Mouse (Mus musculus): Measurements from ENCODE around the gene Pitpnm3.

The Pitpnm3 gene

DNA sequence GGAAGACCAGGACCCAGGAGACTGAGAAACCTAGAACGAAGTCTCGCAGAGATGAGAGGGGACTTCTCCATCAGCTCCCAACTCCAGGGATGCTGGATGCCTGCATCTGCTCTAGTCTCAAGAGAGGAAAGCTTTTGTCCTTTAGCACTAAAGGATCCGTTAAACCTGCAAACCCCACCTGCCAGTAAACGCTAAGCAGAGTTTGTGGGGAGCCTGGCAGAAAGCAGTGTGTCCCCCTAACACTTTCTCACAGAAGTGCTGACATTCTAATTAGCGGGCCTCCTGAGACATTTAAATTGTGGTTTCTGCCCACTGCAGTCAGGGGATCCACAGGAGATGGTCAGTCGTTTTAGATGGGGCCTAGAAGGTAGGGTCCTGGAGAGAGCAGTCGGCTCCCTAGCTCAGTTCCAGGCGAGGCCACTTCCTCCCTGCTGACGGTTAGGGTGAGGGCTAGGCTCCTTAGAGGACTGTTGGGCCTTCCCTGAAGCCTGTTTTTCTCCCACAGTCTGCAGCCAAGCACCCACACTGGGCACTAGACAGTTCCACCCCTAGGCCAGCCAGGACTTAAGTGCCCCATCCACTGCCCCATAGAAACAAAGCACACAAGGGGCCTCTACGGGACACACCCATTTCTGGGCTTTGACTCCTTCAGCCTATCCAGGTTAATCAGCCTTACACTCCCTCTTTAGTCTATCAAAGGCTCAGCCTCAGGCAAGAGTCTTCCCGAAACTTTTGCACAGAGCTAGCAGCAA, 829 bp upstream of the Pitpnm3 start:
- DNase-seq (ENCODE audit: low spot score in 2 of 2) = no peak

DNA sequence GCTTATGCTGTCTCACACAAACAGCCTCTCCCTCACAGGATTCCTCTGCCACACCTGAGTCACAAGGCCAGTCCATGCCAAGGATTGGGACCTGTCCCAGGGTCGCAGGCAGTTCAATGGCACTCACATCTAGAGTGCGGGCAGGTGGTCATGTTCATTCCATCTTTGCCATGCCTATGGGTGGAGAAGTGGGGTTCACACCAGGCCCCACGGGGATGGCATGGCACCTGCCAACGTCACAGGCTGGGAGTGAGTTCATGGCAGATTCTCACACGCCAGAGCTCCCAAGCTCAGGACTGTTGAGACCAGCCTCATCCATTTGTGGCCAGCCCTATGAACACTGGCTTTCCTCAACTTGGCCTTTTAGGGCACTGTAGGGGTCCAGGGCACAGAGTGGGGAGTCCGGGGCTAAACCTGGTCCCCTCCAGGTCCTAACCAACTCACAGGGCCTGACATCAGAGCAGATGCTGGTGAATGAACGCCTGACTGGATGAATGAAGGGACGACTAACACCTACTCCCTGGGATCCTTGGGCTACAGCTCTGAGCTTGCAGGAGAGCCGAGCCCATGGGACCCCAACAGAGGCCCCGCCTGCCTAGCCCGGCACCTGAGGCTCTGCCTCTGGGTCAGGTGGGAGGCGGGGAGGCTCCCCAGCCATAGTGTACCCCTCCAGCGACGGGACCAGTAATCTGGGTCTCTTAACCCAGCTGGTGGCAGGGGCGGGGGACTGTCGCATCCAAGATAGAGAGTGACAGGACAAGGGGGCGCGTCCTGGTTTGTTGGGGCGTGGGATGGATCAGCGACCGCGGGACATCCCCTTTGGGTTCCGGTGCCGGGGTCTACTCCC, 819 bp downstream of the Pitpnm3 start:
- DNase-seq (ENCODE audit: low spot score in 2 of 2) = no peak

DNA sequence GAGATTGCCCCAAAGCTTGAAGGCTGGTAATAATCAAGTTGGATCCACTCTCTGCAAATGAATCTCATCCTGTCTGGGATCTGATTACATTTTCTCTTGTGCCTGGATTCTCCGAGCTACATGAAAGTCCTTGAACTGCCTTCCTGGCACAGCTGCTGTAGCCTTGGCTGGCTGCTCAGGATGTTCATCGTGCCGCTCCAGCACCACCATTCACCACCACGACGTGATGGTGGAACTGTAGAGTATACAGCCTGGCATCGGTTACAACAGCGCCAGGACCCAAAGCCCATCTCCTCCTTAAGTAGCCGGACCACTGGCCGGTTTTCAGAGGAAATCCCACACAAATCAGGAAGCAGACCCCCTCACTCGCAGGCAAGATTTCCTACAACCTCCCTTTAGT, 2.5 kb downstream of the Pitpnm3 start:
- no peak for DNase-seq (ENCODE audit: low spot score in 2 of 2)

DNA sequence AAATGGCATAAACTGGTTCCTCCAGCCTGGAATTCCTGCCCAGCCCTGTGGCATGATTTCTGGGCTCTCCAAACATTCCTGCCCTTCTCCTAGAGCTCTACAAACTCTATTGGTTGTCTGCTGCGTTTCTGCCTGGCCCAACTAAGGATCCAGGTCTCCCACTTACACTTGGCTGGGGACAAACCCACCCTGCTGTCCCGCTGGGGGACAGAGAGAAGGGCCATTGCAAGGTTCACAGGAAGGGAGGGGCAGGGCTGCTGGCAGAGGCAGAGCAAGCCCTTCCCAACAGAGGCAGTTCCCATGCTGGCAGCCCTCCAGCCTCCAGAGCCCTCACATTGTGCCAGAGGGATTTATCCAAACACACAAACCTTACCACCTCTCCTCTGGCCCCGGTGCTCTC, 3.3 kb downstream of the Pitpnm3 start:
- DNase-seq (ENCODE audit: low spot score in 2 of 2) = no peak

DNA sequence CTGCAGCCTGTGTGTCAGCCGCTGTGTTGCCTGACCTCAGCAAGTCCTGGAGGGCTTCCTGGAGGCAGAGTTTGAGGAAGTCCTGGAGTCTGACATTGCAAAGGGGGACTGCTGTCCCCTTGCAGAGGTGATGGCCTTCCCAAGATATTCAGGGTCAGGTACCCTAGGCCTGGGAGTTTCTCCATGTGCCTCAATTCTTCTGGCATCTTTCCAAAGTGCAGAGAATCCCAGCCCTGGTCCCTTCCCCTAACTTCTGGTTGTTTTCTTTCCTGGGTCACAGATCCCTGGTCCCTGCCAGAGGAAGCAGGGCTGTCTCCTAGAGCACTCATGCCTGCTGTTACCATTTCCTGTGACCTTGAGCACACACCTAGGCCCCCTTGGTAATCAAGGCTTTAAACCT, 3.9 kb downstream of the Pitpnm3 start:
- no peak for DNase-seq (ENCODE audit: low spot score in 2 of 2)

DNA sequence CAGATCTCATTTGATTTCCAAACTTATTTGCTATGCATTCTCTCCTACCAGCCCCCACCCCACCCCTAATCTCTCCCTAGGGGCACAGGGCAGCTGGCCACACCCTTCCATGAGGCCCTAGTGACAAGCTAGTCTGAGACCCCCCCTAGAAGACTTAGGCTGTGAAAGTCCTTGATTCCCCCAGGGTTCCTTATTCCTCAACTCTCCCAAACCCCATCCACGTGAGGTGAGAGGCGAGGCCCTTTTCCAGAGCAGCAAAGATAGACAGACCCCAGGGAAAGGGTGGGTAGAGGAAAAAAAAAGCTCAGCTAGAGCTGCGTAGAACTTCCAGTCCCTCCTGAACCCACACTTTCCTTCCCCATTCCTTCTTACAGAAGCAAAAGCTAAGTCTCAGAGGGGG, 4.7 kb downstream of the Pitpnm3 start:
- no peak for DNase-seq (ENCODE audit: low spot score in 2 of 2)

DNA sequence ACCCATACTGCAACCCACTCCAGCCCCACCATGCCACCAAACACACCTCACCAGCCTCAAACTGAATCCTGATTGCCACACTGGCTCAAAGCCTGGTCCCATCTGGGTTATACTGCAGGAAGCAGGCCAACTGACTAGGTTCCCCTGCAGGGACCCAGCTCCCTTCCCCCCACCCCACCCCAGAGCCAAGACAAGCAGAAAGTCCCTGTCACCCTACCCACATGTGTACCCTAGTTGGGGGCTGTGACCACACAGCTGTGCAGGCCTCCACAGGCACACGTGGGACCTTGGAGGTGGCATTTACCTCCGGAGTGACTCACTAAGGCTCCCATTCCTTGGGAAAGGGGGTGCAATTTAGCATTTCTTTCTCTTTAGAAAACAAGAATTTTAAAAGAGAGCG, 5.1 kb downstream of the Pitpnm3 start:
- no peak for DNase-seq (ENCODE audit: low spot score in 2 of 2)

DNA sequence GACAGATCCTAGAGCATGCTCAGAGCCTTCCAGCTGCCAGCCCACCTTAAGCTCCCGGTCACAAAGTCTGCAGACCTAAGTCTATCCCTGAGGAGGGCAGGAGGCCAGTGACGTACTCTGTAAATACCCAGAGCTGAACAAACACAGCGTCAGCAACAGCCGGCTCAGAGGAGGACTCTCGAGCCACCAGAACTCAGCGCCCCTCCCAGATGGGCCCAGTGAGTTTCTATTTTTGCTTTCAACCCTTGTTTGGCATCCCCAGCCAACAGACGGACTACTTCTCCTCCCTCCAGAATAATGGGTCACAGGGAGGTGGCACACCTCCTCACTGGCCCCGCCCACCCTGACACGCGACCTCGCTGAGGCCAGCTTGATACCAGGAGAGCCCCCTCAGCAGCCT, 5.6 kb downstream of the Pitpnm3 start:
- DNase-seq (ENCODE audit: low spot score in 2 of 2) = no peak

DNA sequence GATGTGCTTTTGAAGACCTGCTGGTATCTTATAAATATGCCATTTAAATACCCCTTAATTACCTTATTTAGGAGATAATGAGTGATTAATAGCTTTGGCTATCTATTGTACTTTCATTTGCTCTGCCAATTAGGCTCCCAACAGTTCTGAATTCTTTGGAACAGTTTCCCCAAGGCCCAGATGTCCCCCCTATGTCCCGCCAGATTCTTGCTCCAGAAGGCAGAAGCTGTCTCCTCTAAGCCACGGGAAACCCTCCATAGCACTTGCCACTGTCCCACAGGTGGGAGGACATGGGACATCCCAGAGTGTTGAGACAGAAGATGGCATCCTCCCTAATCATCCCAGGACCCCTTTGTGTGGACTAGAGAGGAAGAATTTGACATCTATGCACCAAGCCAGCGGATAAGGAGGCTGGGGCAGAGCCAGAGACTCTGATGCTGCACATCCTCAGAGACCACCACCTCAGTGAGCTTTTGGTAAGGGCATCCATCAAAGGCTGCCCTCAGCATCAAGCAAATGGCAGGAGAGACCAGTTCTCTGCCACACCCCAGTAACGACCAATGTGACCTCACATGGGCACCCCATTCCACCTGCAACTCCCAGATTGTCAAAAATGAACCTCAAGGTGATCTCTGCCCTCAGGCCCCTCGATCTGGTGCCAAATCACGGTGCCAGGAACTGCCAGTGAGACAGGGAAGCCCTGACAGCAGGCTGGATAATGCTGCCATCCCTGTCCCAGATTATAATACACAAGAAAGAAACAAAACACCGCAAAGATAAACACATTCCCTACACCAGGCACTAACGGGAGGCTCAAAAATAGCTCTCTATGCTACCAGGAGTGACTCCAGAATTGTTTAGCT, 6.3 kb downstream of the Pitpnm3 start:
- DNase-seq (ENCODE audit: low spot score in 2 of 2) = no peak

DNA sequence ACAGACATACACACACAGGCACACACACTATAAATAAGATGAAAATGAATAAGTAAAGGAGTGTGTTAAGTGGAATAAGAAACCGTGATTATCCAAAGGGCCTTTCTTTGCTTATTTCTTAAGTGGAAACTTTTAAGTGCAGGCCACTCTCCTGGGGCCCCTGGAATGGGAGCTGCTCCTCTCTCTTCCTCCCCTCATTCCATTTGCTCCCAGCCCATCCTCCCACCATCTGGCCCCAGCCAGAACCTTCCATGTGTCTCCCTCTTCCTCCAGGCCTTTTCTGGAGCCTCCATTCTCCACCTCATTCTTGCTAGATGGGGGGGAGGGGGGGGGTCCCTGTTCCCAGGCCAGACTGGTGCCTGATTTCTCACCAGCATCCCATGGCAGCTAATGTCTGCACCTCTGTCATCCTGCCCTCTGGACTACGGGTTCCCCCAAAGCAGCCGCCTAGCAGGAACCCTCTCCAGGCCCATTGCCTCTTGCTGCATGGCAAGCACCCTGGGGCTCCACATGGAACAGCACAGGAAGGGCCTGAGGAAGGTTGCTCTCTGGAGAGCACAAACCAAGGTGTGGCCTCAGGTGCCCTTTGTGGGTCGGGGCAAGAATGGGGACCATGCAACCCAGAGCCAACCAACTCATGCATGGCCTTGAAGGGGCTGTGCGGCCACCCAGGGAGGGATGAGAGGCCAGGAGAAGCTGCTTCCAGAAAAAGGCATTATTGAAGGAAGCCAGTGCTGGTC, 8.0 kb downstream of the Pitpnm3 start:
- no peak for DNase-seq (ENCODE audit: low spot score in 2 of 2)

DNA sequence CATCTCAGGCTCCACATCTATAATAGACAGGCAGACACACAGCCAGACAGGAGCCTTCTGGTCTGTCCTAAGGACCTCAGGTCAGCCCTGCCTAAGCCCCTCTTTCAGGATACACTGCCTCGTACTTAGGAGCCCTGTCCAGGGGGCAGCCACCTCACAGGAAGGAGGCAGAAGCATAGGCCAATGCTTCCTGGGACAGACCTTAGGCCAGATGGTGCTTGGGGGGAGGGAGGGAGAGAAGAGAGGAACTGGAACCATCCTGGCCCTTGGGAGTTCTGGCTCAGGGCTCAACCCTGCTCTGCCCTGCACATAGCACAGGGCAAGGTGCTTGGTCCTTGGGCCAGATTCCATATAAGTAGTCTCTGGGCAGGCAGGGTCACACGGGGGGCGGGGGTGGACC, 9.8 kb downstream of the Pitpnm3 start:
- DNase-seq (ENCODE audit: low spot score in 2 of 2) = no peak

DNA sequence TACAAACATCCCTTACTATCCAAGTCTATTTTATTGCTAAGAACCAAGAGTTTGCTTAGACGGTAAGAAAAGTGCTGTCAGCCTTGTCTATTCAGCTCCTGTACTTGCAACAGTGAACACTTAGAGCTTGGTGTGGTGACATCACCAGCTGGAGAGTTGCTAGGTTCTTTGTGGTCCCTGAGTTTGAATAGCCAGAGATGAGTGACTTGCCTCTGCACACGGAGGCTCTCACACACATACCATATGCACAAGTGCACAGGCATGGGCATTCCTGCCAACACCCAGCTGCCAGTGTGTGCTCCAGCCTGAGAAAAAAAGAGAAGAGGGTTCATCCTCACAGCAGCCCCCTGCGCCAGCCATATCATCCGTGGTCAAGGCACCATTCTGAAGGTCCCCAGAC, 12.0 kb downstream of the Pitpnm3 start:
- DNase-seq (ENCODE audit: low spot score in 2 of 2) = no peak

DNA sequence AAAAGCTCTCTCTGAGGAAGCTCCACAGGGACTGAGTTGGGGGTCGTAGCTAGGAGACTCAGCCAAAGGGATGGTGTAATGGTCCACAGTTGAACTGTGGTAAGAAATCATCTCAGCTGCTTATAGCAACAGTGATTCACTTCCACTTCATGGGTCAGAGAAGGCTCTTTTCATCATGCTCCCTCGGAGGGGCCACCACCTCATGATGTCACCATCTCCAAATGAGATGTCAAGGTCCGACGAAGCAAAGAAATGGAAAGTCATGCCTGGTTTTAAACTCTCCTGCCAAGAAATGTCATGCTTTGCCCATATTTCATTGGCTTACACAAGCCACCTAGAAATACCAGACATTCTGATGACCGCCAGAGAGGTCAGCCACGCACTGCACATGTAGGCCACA, 15.2 kb downstream of the Pitpnm3 start:
- no peak for DNase-seq (ENCODE audit: low spot score in 2 of 2)

DNA sequence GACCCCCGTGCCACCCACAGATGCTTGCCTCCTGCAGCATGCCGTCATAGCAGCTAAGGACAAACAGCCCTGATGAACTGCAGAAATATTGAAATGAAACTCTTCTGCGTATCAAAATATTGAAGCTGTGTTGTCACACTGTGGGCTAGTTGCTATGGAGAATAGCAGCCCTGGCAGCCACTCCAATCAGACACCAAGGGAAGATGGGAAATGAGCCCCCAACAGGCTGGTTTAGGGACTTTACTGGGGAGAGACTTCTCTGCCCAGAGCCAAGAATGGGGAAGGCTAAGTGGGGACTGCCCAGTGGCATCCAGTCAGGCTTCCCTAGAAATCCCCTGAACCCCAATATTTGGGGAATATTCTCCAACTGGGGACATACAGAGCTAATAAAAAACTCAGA, 16.9 kb downstream of the Pitpnm3 start:
- no peak for DNase-seq (ENCODE audit: low spot score in 2 of 2)

DNA sequence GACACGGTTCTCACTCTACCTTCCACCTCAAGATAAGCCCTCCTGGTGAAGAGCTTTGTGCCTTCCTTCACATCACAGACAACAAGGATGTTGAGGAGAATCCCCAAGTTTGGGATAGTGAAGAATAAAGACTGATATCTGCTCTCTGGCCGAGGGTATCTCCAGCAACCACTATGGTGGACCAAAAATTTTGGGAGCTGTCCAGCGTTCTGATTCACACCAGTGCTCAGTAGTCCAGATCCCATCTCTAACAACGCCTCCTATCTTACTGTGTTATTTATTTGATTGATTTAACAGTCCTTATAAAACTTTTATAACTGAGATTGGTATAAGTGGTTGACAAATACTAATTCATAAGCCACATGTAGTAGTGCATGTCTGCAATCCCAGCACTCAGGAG, 22.3 kb downstream of the Pitpnm3 start:
- no peak for DNase-seq (ENCODE audit: low spot score in 2 of 2)

DNA sequence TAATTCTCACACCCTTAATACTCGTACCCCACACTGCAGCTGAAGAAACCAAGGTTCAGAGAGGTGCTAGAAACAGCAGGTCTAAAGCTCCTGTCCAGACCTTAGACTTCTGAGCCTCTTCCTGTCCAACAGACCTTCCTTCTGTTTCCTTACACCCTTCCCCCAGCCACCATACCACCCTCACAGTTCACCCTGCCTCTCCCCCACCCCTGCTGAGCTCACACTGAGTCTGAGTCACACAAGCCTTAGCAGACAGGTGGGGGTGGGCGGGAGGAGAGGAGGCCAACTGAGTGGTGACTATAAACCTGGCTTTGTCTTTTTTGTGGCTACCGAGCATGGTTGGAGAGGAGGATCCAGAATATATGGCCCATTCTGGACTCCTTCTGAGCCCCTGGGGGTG, 24.9 kb downstream of the Pitpnm3 start:
- DNase-seq (ENCODE audit: low spot score in 2 of 2) = no peak

DNA sequence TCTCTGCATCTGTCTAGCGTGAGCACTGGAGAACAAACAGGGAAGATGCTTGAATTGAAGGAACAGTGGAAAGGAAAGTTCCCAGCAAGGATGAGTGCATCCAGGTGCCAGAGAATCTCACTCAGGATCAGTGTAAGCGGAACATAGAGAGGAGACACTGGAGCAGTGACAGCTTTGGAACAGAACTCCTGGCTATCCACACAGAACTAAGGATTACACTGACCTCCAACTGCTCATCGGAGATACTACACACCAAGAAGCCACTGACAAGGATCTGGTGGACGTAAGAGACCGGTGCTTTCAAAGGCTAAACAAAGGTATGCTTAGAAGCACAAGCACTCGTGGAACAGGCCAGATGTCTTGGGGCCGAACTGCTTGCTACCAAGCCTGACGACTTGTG, 31.4 kb downstream of the Pitpnm3 start:
- no peak for DNase-seq (ENCODE audit: low spot score in 2 of 2)

DNA sequence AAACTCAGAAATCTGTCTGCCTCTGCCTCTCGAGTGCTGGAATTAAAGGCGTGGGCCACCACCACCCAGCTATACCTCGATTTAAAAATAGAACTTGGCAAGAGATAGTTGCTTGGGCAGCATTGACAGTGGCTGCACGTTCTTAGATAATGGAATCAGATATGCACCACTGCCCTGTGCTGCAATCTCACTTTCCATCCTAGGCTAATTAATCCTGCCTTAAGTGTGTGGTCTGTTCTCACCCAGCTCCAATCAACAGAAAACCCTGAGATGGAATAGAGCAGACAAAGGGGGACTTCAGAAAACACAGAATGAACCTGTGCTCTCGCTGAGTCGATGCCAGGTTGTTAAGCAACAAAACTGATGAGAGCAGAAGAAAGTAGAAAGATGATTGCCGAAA, 32.0 kb downstream of the Pitpnm3 start:
- no peak for DNase-seq (ENCODE audit: low spot score in 2 of 2)

DNA sequence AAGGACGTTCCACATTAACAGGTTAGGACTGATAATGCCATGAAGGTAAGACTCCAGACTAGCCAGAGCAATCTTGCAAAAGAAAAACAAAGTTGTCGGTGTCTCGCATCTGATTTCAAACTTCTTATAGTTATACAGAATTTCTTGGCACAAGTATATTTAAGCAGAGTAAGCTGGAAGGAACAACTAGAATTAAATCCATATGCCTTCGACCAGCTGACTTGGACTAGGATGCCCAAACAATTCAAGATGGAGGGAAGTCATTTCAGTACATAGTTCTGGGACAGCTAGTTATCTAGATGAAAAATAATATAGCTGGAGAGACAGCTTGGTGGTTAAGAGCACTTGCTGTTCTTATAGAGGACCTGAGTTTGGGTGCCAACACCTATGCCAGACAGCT, 34.6 kb downstream of the Pitpnm3 start:
- DNase-seq (ENCODE audit: low spot score in 2 of 2) = no peak

DNA sequence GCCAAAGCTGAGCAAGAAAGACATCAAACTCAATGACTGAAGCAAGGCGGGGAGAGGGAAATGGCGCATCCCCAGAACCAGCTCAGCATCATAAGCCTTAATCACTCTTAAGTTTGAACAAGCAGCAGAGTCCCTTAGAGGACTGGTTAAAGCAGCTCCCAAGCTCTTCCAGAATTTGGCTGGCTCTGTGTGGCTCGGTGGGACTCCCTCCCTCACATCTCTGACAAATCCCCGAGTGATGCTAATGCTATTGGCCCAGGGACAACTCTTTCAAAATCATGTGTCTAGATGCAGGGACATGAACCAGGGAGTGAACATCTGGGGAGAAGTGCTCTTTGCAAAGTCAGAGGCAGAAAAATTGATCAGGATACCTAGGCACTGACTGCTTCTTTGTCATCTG, 36.4 kb downstream of the Pitpnm3 start:
- DNase-seq (ENCODE audit: low spot score in 2 of 2) = no peak

DNA sequence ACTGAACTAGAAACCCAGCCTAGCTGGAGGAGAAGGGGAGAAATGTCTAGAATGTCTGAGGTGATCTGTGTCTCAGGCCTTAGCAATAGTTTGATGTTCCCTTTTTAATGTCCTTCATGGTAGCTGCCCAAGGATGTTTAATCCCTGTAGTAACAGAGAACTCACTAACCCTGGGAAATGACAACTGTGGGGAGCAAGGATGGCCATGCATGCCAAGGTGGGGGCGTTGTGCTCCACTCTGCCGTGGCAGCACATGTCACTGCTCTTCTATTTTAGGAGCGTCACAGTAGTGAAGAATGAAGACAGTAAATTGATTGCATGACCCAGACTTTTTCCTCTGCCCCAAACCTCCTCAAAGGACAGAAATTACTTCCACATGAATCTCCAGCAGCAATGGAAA, 37.6 kb downstream of the Pitpnm3 start:
- DNase-seq (ENCODE audit: low spot score in 2 of 2) = no peak

DNA sequence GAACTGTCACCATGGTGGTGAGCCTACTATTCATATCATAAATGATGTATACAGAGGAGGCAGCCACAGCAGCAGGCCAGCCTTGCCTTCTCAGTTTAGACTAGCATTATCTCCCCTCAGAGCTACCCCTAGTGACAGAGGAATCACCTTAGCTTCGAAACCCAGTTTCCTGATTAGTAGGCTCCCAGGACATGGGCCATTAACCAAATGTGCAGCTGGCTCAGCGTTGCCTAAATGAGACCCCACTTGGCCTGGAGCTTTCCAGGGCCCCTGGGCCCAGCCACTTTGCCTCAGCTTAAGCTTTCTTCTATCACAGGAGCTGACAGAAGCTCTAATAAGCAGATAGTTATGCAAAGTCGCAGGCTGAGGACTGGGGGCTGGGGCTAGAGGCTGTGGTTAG, 39.6 kb downstream of the Pitpnm3 start:
- no peak for DNase-seq (ENCODE audit: low spot score in 2 of 2)
